Mouse (Mus musculus): ENCODE measurements around the gene Gm13277. TPM values are rescaled to one million over a fixed set of nuclear protein-coding genes. Genes with fewer than 3 reads are reported as not detected.
"Not testable (repeated sequence)": the region's sequence is repeated elsewhere in the genome, so short reads cannot be mapped to it uniquely, and the experiment has no call there.

Gm13277 gene
- polyA plus RNA-seq, 1 experiment from 2014 or later = not detected

- 80% methylated on average over 2 of the region's 3 CpGs for WGBS (ENCODE audit: missing documents)
- H3K79me2 ChIP-seq (ENCODE audit: inconsistent target) = no peaks in the 10 kb centered on the region
- H3K36me3 ChIP-seq (ENCODE audit: inconsistent target) = no peaks in the 10 kb centered on the region
- no peak within 1 kb of the TSS for H3K4me3 ChIP-seq (ENCODE audit: inconsistent target)
- no peak within 1 kb of the TSS for H3K27ac ChIP-seq
Measured at GRCm38 (mm10) chr4:88815928-88816327, 27.5 kb downstream of the Gm13277 start, which contains the start of gene Ifna7. TSS of gene Ifna7 (plus strand) at chr4:88816228.

DNA sequence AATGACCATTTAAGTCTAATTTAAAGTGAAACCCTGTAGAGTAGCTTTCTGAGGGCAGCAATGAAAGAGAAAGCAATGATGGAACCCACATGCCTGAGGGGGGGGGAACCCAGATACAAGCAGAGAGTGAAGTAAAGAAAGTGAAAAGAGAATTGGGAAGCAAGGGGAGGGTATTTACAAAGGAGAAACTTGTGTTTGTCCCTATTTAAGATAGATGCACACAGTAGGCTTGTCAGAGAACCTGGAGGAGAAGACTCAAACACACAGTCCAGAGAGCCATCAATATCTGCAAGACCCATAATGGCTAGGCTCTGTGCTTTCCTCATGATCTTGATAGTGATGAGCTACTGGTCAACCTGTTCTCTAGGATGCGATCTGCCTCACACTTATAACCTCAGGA lies 31.2 kb downstream of the Gm13277 start, which contains the start of gene Ifna11:
Ifna11 (plus strand) TSS at position 301 of the 400 bp plus-strand sequence.
- Histone ChIP-seq H3K36me3 (ENCODE audit: inconsistent target) (no peaks in the 10 kb centered on the region), H3K4me3 (ENCODE audit: inconsistent target) (no peak within 1 kb of the TSS), H3K79me2 (ENCODE audit: inconsistent target) (no peaks in the 10 kb centered on the region), H3K27ac (no peak within 1 kb of the TSS)
- WGBS (ENCODE audit: missing documents) = 92% methylated on average over 1 of the region's 1 CpGs

GRCm38 (mm10) chr4:88822995-88823394 lies 34.6 kb downstream of the Gm13277 start:
- no peak overlapping the region for H3K27ac ChIP-seq
- no peaks in the 10 kb centered on the region for H3K36me3 ChIP-seq (ENCODE audit: inconsistent target)
- no peak overlapping the region for H3K4me3 ChIP-seq (ENCODE audit: inconsistent target)
- no peaks in the 10 kb centered on the region for H3K79me2 ChIP-seq (ENCODE audit: inconsistent target)
- whole genome bisulfite sequencing (ENCODE audit: missing documents) = 0% methylated on average over 3 of the region's 4 CpGs

GRCm38 (mm10) chr4:88827116-88827515 lies 38.7 kb downstream of the Gm13277 start, which contains the start of gene Ifna6:
TSS of gene Ifna6 (plus strand) at chr4:88827416.
- H3K36me3 ChIP-seq (ENCODE audit: inconsistent target); H3K4me3 ChIP-seq (ENCODE audit: inconsistent target); H3K27ac ChIP-seq; H3K79me2 ChIP-seq (ENCODE audit: inconsistent target): not testable (repeated sequence)

DNA sequence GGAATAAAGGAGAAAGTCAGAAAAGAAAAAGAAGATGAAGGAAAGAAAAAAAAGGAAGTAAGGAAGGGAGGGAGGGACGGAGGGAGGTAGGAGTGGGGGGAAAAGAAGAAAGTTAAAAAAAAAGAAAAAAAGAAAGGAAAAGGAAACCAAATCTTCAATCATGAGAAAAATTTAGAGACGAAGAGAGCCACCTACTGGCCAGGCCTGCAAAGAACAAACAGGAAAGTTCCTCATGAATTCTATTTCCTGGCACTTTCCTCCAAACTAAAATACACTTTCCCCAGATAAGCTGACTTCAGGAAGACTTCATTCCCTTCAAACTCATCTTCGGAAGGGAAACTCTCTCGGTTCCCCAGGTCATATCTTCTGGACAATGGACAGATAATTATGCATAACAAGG lies 42.1 kb downstream of the Gm13277 start:
- H3K4me3 ChIP-seq (ENCODE audit: inconsistent target) = no peak overlapping the region
- H3K79me2 ChIP-seq (ENCODE audit: inconsistent target) = no peaks in the 10 kb centered on the region
- H3K36me3 ChIP-seq (ENCODE audit: inconsistent target) = no peaks in the 10 kb centered on the region
- WGBS (ENCODE audit: missing documents) = 41% methylated on average over 3 of the region's 4 CpGs
- H3K27ac ChIP-seq = no peak overlapping the region

GRCm38 (mm10) chr4:88835225-88835624 lies 46.8 kb downstream of the Gm13277 start, which contains the start of gene Ifna5:
TSS of gene Ifna5 (plus strand) at chr4:88835525.
- WGBS (ENCODE audit: missing documents) = 71% methylated on average over 1 of the region's 1 CpGs
- H3K27ac ChIP-seq; H3K36me3 ChIP-seq (ENCODE audit: inconsistent target); H3K79me2 ChIP-seq (ENCODE audit: inconsistent target); H3K4me3 ChIP-seq (ENCODE audit: inconsistent target): not testable (repeated sequence)

Other genes starting within 250 kb of the Gm13277 start
- not detected in 3 replicates for gene Ifna15, start 230.4 kb upstream of the Gm13277 start, polyA plus RNA-seq (2018)
- gene Ifna14, start 216.8 kb upstream of the Gm13277 start, polyA plus RNA-seq (2018) = not detected in 3 replicates
- not detected in 3 replicates for gene Ifna9, start 196.2 kb upstream of the Gm13277 start, polyA plus RNA-seq (2018)
- gene Ifna12, start 185.3 kb upstream of the Gm13277 start, polyA plus RNA-seq (2018) = not detected in 3 replicates
- not detected in 3 replicates for gene C87499, start 154.2 kb upstream of the Gm13277 start, polyA plus RNA-seq (2018)
- gene Ifna13, start 144.2 kb upstream of the Gm13277 start, polyA plus RNA-seq (2018) = not detected in 3 replicates
- not detected in 3 replicates for gene Ifna16, start 111.7 kb upstream of the Gm13277 start, polyA plus RNA-seq (2018)
- not detected in 3 replicates for gene Ifna2, start 104.7 kb upstream of the Gm13277 start, polyA plus RNA-seq (2018)
- not detected in 3 replicates for gene Ifnab, start 97.3 kb upstream of the Gm13277 start, polyA plus RNA-seq (2018)
- gene Gm26566, start 66.8 kb upstream of the Gm13277 start, polyA plus RNA-seq (2018) = 0.47 TPM in 1 of 3 replicates, not detected in the others
- gene Klhl9, start 66.2 kb upstream of the Gm13277 start, polyA plus RNA-seq (2018) = 50.3 to 101 TPM (median 75.4 TPM) in 3 replicates
- gene Gm13271, start 33.8 kb upstream of the Gm13277 start, polyA plus RNA-seq (2018) = not detected in 3 replicates
- not detected in 3 replicates for gene Gm13283, start 28.5 kb upstream of the Gm13277 start, polyA plus RNA-seq (2018)
- not detected in 3 replicates for gene Gm13290, start 14.8 kb upstream of the Gm13277 start, polyA plus RNA-seq (2018)
- gene Gm13289, start 11.7 kb upstream of the Gm13277 start, polyA plus RNA-seq (2018) = not detected in 3 replicates
- gene Gm13272, start 8.8 kb upstream of the Gm13277 start, polyA plus RNA-seq (2018) = not detected in 3 replicates
- not detected in 3 replicates for gene Ifnz, start 6.5 kb upstream of the Gm13277 start, polyA plus RNA-seq (2018)
- gene Gm13276, start 2.9 kb upstream of the Gm13277 start, polyA plus RNA-seq (2018) = not detected in 3 replicates
- not detected in 3 replicates for gene Gm13278, start 2.9 kb downstream of the Gm13277 start, polyA plus RNA-seq (2018)
- not detected in 3 replicates for gene Gm13275, start 5.9 kb downstream of the Gm13277 start, polyA plus RNA-seq (2018)
- gene Gm13279, start 8.8 kb downstream of the Gm13277 start, polyA plus RNA-seq (2018) = not detected in 3 replicates
- not detected in 3 replicates for gene Gm13285, start 11.0 kb downstream of the Gm13277 start, polyA plus RNA-seq (2018)
- not detected in 3 replicates for gene Gm13287, start 14.6 kb downstream of the Gm13277 start, polyA plus RNA-seq (2018)
- gene Gm13288, start 16.9 kb downstream of the Gm13277 start, polyA plus RNA-seq (2018) = not detected in 3 replicates
- gene Ifna7, start 27.6 kb downstream of the Gm13277 start, polyA plus RNA-seq (2018) = not detected in 3 replicates
- gene Ifna11, start 31.3 kb downstream of the Gm13277 start, polyA plus RNA-seq (2018) = not detected in 3 replicates
- gene Ifna6, start 38.8 kb downstream of the Gm13277 start, polyA plus RNA-seq (2018) = not detected in 3 replicates
- not detected in 3 replicates for gene Ifna5, start 46.9 kb downstream of the Gm13277 start, polyA plus RNA-seq (2018)
- gene Ifna4, start 53.2 kb downstream of the Gm13277 start, polyA plus RNA-seq (2018) = not detected in 3 replicates
- not detected in 3 replicates for gene Ifna1, start 61.5 kb downstream of the Gm13277 start, polyA plus RNA-seq (2018)
- gene Ifne, start 91.6 kb downstream of the Gm13277 start, polyA plus RNA-seq (2018) = not detected in 3 replicates